ENCODE assay signal across 11 mouse cellular contexts in genomic region chr5:24986956-24987355, GRCm38 (mm10).
DNase-seq lines count a peak whose midpoint lies in the region; ATAC-seq and TF ChIP-seq lines count a peak whose summit lies in the region.
"Had no signal": no experiment of that assay in that cellular context is flagged by ENCODE, and none has a peak within 500 bp of the region (broad histone marks: within the 10 kb centered on the region; RNA-seq: fewer than 3 reads in every experiment).

No protein-coding gene starts in this region.

- ATAC-seq in forebrain, embryonic 13.5 days: no peak
- no peak for ATAC-seq in neural tube, embryonic 15.5 days (ENCODE audit: low FRiP score)
- ATAC-seq in lung, postnatal 0 days: no peak
- ATAC-seq: inflammation-experienced regulatory T-cells, adult 6 months; liver, postnatal 0 days had no signal

- H3K27ac ChIP-seq in layer of hippocampus, adult 2 months: peak overlapping the region; percentile 91; the same call in 1 of the 2 replicates
- H3K27ac ChIP-seq in forebrain, embryonic 13.5 days: peak overlapping the region; percentile 89; the same call in 1 of the 2 replicates
- peak overlapping the region; percentile 81; the same call in 1 of the 2 replicates for H3K27ac ChIP-seq in neural tube, embryonic 15.5 days (replicated peaks)
- no peak overlapping the region for H3K27ac ChIP-seq in lung, postnatal 0 days (ENCODE audit: low read length)
- H3K27ac ChIP-seq: gastrocnemius, adult 2 months had no signal

- peak; percentile 31 to 48 for DNase-seq in adrenal gland, postnatal 36 days
- DNase-seq in adrenal gland, adult 18-20 months (ENCODE audit: low spot score in 2 of 2): no peak
- no peak for DNase-seq in layer of hippocampus, adult 2 months (ENCODE audit: low spot score in 2 of 2)
- no peak for DNase-seq in layer of hippocampus, adult 11-12 months (ENCODE audit: low spot score)
- DNase-seq in urinary bladder, postnatal 25 days (ENCODE audit: low spot score): no peak
- no peak for DNase-seq in lung, postnatal 0 days (ENCODE audit: low spot score)
- DNase-seq: gastrocnemius, adult 2 months; liver, postnatal 0 days had no signal

- no peaks in the 10 kb centered on the region for H3K9me3 ChIP-seq in forebrain, embryonic 13.5 days (replicated peaks)
- H3K9me3 ChIP-seq in neural tube, embryonic 15.5 days (replicated peaks): no peaks in the 10 kb centered on the region
- no peaks in the 10 kb centered on the region for H3K9me3 ChIP-seq in lung, postnatal 0 days (ENCODE audit: low read length)

- peak overlapping the region; percentile 41 for H3K4me2 ChIP-seq in forebrain, embryonic 13.5 days
- H3K4me2 ChIP-seq in neural tube, embryonic 15.5 days: peak overlapping the region; percentile 38
- H3K4me2 ChIP-seq in lung, postnatal 0 days (replicated peaks; ENCODE audit: low read depth, low read length): no peak overlapping the region

- H3K27me3 ChIP-seq in forebrain, embryonic 13.5 days: no peaks in the 10 kb centered on the region
- H3K27me3 ChIP-seq in neural tube, embryonic 15.5 days (replicated peaks): no peaks in the 10 kb centered on the region
- H3K27me3 ChIP-seq in lung, postnatal 0 days (replicated peaks; ENCODE audit: insufficient read depth, low read length): no peaks in the 10 kb centered on the region

- no peak for TF ChIP-seq CTCF in layer of hippocampus, adult 2 months (conservative IDR thresholded peaks at IDR 0.05)
- no peak for TF ChIP-seq CTCF in lung, postnatal 0 days (IDR thresholded peaks at IDR 0.05)

- H3K4me1 ChIP-seq in forebrain, embryonic 13.5 days: peaks cover 22% of the 10 kb centered on the region
- peaks cover 27% of the 10 kb centered on the region for H3K4me1 ChIP-seq in neural tube, embryonic 15.5 days
- H3K4me1 ChIP-seq in lung, postnatal 0 days (ENCODE audit: insufficient read depth, low read depth, low read length): peaks cover 8% of the 10 kb centered on the region; the same call in 1 of the 2 replicates

- peak overlapping the region; percentile 53 for H3K9ac ChIP-seq in forebrain, embryonic 13.5 days
- H3K9ac ChIP-seq in neural tube, embryonic 15.5 days (replicated peaks): no peak overlapping the region
- H3K9ac ChIP-seq in lung, postnatal 0 days (replicated peaks; ENCODE audit: low read depth): no peak overlapping the region
- H3K9ac ChIP-seq: liver, postnatal 0 days had no signal

- no peaks in the 10 kb centered on the region for H3K36me3 ChIP-seq in forebrain, embryonic 13.5 days (ENCODE audit: poor library complexity, severe bottlenecking)
- no peaks in the 10 kb centered on the region for H3K36me3 ChIP-seq in neural tube, embryonic 15.5 days
- no peaks in the 10 kb centered on the region for H3K36me3 ChIP-seq in lung, postnatal 0 days (ENCODE audit: insufficient read depth, low read length)

- 13% methylated on average over 2 of the region's 2 CpGs for WGBS in forebrain, embryonic 13.5 days
- 23% methylated on average over 2 of the region's 2 CpGs for WGBS in neural tube, embryonic 15.5 days
- WGBS in lung, postnatal 0 days: 58% methylated on average over 2 of the region's 2 CpGs

- no peak for TF ChIP-seq EP300 in lung, postnatal 0 days (IDR thresholded peaks at IDR 0.05)

- H3K4me3 ChIP-seq in layer of hippocampus, adult 2 months: no peak overlapping the region
- H3K4me3 ChIP-seq in forebrain, embryonic 13.5 days: 0 out of 2 replicates have a peak overlapping the region, but pooled peaks have one; percentile 19
- H3K4me3 ChIP-seq in neural tube, embryonic 15.5 days (replicated peaks): no peak overlapping the region
- H3K4me3 ChIP-seq in lung, postnatal 0 days (ENCODE audit: low read depth, low read length): no peak overlapping the region
- H3K4me3 ChIP-seq: gastrocnemius, adult 2 months had no signal

Comparison
In these comparisons a context has a peak if more than half of its experiments do, and no peak if none do; other contexts are left out.
1. DNase-seq: peak in adrenal gland, postnatal 36 days (2 of 2); none in adrenal gland, adult 18-20 months (0 of 2), layer of hippocampus, adult 2 months (0 of 2), layer of hippocampus, adult 11-12 months (single experiment), urinary bladder, postnatal 25 days (single experiment) and lung, postnatal 0 days (single experiment).